Mouse (Mus musculus) colon, adult 2 months (tissue): ENCODE results near the gene Gm3696. TPM values are rescaled to one million over a fixed set of nuclear protein-coding genes. Genes with fewer than 3 reads are reported as not detected.

ENCODE experiments used
- polyA plus RNA-seq: library from polyadenylated mRNA; depleted of rRNA; stranded (reverse); fragments of >200 nt; gene quantifications from 2 replicates; pipeline ENCODE4 v1.2.3, GENCODE M21; 2012; rRNA removed

Gm3696 gene
- not detected in 2 replicates for polyA plus RNA-seq

GRCm38 (mm10) chr14:7100521-7100920 lies at the start of gene Gm3696:
Gm3696 (minus strand) TSS chr14:7100621.

GRCm38 (mm10) chr14:7125312-7125711 lies 24.9 kb upstream of the Gm3696 start, which contains the start of gene Gm6676:
Gm6676 (minus strand) TSS chr14:7125412.

GRCm38 (mm10) chr14:7044870-7045269 lies 55.6 kb downstream of the Gm3696 start, which contains the start of gene Gm3685:
Gm3685 (minus strand) TSS chr14:7044970.

Other genes starting within 250 kb of the Gm3696 start
- not detected in 2 replicates for gene Gm3667, start 210.7 kb downstream of the Gm3696 start, polyA plus RNA-seq
- gene Gm6356, start 126.8 kb downstream of the Gm3696 start, polyA plus RNA-seq = not detected in 2 replicates
- not detected in 2 replicates for gene Gm10406, start 73.2 kb downstream of the Gm3696 start, polyA plus RNA-seq
- gene Gm3685, start 55.7 kb downstream of the Gm3696 start, polyA plus RNA-seq = not detected in 2 replicates
- gene Gm6676, start 24.8 kb upstream of the Gm3696 start, polyA plus RNA-seq = not detected in 2 replicates
- not detected in 2 replicates for gene Gm3512, start 73.9 kb upstream of the Gm3696 start, polyA plus RNA-seq
- not detected in 2 replicates for gene Gm16434, start 93.9 kb upstream of the Gm3696 start, polyA plus RNA-seq
- gene Gm3727, start 164.1 kb upstream of the Gm3696 start, polyA plus RNA-seq = not detected in 2 replicates
- 0.13 TPM in 1 of 2 replicates, not detected in the other for gene Gm3739, start 214.4 kb upstream of the Gm3696 start, polyA plus RNA-seq
- not detected in 2 replicates for gene Gm5797, start 231.8 kb upstream of the Gm3696 start, polyA plus RNA-seq